Mouse (Mus musculus) forebrain, embryonic 10.5 days (tissue): ENCODE measurements around the gene Kif5a. TPM values are rescaled to one million over a fixed set of nuclear protein-coding genes. Genes with fewer than 3 reads are reported as not detected.
A peak's percentile ranks its signal among the peaks of the same experiment; 100 is the strongest.

Experiments used
- DNase-seq: peaks from one replicate; pipeline ENCODE4 v3.0.0-alpha.2; 2017; ENCODE audit warnings: low spot score; ENCODE audit errors: extremely low spot score
- H3K27ac ChIP-seq: fragments of 300-500 bp; sonication (generic); 2 replicates; pipeline ENCODE4 v1.5.1; 2016; ENCODE audit warnings: mild to moderate bottlenecking
- H3K27me3 ChIP-seq: fragments of 300-500 bp; sonication (generic); 2 replicates; pipeline ENCODE4 v1.6.1; 2016; ENCODE audit warnings: mild to moderate bottlenecking; ENCODE audit not compliant: poor library complexity, severe bottlenecking
- H3K36me3 ChIP-seq: fragments of 300-500 bp; sonication (generic); replicated peaks from 2 replicates; pipeline ENCODE4 v1.6.1; 2016; ENCODE audit warnings: mild to moderate bottlenecking, moderate library complexity
- H3K4me1 ChIP-seq: fragments of 300-500 bp; sonication (generic); 2 replicates; pipeline ENCODE4 v1.6.1; 2016
- H3K4me3 ChIP-seq: fragments of 300-500 bp; sonication (generic); 2 replicates; pipeline ENCODE4 v1.5.1; 2016; ENCODE audit warnings: mild to moderate bottlenecking, moderate library complexity
- H3K9me3 ChIP-seq: fragments of 300-500 bp; sonication (generic); 2 replicates; pipeline ENCODE4 v1.6.1; 2016; ENCODE audit warnings: mild to moderate bottlenecking, moderate library complexity
- WGBS: fragments of 180-500 bp; shearing (Covaris S2); methylation state at CpG from one replicate; pipeline ENCODE4 v1.1.7; 2016; 5-methylcytosine and 5-hydroxymethylcytosine counted together
- polyA plus RNA-seq: library from polyadenylated mRNA; unstranded; fragments of >200 nt; fragmentation: Nextera tagmentation; extraction: Ambion mirVana; gene quantifications from 2 replicates; pipeline ENCODE4 v1.2.1, GENCODE M21; 2016

Kif5a gene
- polyA plus RNA-seq, 1 experiment from 2014 or later = 7.9 TPM

- no peak for DNase-seq
- under 1% methylated on average over 34 of the region's 34 CpGs for WGBS
- Histone ChIP-seq H3K4me1 (peaks cover 66% of the 10 kb centered on the region), H3K4me3 (peak within 1 kb of the TSS; percentile 43), H3K27me3 (peaks cover 96% of the 10 kb centered on the region), H3K9me3 (no peaks in the 10 kb centered on the region), H3K27ac (no peak within 1 kb of the TSS), H3K36me3 (peaks cover 20% of the 10 kb centered on the region)
Measured at GRCm38 (mm10) chr10:127179871-127180694, 83.1 kb downstream of the Kif5a start, which contains the start of gene Slc26a10. Slc26a10 (minus strand) TSS chr10:127180645.

DNA sequence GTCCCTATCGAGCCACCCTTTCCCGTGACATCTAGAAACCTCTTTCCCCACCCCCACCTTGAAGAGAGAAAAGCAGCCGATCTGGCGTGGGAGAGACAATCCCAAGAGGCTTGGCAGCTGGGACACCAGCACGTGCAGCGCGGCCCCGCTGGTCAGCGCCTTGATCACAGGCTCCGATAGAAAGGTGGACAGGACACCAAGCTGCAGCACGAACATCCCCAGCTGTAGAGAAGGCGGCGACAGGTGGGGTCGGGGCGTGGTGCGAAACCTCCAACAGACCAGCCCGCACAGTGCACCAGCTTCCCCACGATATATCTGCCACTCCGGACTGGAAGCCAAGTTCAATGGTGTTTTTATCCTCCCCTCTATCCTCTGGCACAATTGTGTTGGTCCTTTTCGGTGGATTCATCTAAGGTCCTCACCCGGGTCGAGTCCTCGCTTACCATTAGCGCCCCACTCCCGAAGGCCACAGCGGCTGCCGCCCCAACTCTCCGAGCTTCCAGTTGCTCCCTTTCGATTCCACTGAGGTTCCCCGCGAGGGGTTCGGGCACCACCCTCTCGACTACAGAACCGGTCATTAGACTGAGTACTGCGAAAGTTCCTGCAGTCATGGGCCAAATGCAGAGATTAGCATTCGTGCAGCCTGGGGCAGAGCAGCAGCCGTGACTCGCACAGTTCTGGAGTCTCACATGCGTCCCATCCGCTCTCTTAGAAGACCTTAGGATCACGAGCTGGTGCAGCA lies 84.7 kb downstream of the Kif5a start:
- no peak for DNase-seq

DNA sequence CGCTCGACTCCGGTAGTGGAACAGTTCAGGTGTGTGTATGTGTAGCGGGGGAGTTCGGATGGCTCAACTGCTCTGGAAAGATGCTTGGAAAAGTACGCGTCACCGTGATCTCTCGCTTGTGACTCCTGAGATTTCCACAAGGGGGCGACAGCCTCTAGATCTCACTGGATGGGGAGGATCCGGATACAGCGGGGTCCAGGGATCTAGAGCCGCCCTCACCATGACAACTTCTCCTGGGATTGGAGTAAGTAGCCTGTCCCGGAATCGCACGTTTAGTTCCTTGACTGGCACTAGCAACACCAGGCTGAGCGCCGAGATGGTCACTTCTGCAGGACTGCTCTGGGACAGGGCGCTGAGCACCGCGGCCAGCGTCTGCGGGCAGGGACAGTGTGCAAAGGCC lies 85.4 kb downstream of the Kif5a start:
- WGBS = under 1% methylated on average over 23 of the region's 23 CpGs
- no peak overlapping the region for H3K27ac ChIP-seq
- H3K4me1 ChIP-seq = peaks cover 45% of the 10 kb centered on the region
- DNase-seq = peak; percentile 88
- no peaks in the 10 kb centered on the region for H3K9me3 ChIP-seq
- peaks cover 3% of the 10 kb centered on the region for H3K36me3 ChIP-seq
- peaks cover 90% of the 10 kb centered on the region for H3K27me3 ChIP-seq
- H3K4me3 ChIP-seq = peak overlapping the region; percentile 48

More for the DNA sequence above, 84.7 kb downstream of the Kif5a start:
- Histone ChIP-seq H3K27ac (0 out of 2 replicates have a peak overlapping the region, but pooled peaks have one; percentile 11), H3K4me1 (peaks cover 50% of the 10 kb centered on the region), H3K9me3 (no peaks in the 10 kb centered on the region), H3K27me3 (peaks cover 92% of the 10 kb centered on the region), H3K36me3 (peaks cover 11% of the 10 kb centered on the region), H3K4me3 (peak overlapping the region; percentile 48)
- 3% methylated on average over 41 of the region's 41 CpGs for WGBS

- Histone ChIP-seq H3K4me3 (peak overlapping the region; percentile 48), H3K36me3 (no peaks in the 10 kb centered on the region), H3K27me3 (peaks cover 86% of the 10 kb centered on the region), H3K27ac (no peak overlapping the region), H3K4me1 (peaks cover 45% of the 10 kb centered on the region), H3K9me3 (no peaks in the 10 kb centered on the region)
- no peak for DNase-seq
- 25% methylated on average over 9 of the region's 9 CpGs for WGBS
Measured at GRCm38 (mm10) chr10:127177235-127177634, 85.9 kb downstream of the Kif5a start.

- Histone ChIP-seq H3K27ac (no peak overlapping the region), H3K4me3 (peak overlapping the region; percentile 35), H3K4me1 (peaks cover 45% of the 10 kb centered on the region), H3K27me3 (peaks cover 86% of the 10 kb centered on the region), H3K36me3 (no peaks in the 10 kb centered on the region), H3K9me3 (no peaks in the 10 kb centered on the region)
- DNase-seq = no peak
- WGBS = 6% methylated on average over 7 of the region's 7 CpGs
Measured at GRCm38 (mm10) chr10:127176756-127177155, 86.4 kb downstream of the Kif5a start.

DNA sequence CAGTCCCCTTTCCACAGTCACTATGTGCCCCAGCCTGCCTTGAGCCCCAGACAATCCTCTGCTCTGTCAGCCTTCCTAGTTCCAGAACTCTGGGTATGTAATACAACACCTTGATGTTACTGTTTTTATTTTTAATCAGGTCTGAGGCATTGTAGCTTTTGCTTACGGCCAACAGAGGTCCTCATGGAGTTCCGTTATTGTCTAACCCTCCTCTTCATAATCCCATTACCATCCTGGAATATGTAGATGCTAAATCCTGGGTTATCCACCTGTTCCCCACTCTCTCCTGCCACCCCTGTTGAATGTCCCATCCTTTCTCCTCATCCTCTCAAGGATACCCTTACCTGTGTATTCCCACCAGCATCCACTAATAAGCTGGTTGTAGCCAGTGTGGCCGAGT lies 86.9 kb downstream of the Kif5a start:
- peaks cover 48% of the 10 kb centered on the region for H3K4me1 ChIP-seq
- H3K9me3 ChIP-seq = no peaks in the 10 kb centered on the region
- H3K27ac ChIP-seq = no peak overlapping the region
- no peak for DNase-seq
- peaks cover 86% of the 10 kb centered on the region for H3K27me3 ChIP-seq
- H3K4me3 ChIP-seq = peak overlapping the region; percentile 35
- H3K36me3 ChIP-seq = no peaks in the 10 kb centered on the region
- WGBS = 39% methylated on average over 3 of the region's 3 CpGs

Other genes starting within 250 kb of the Kif5a start
- gene Tsfm, start 232.5 kb downstream of the Kif5a start, polyA plus RNA-seq = 110 and 117 TPM in 2 replicates
- gene Mettl1, start 221.9 kb downstream of the Kif5a start, polyA plus RNA-seq = 62.1 and 65.2 TPM in 2 replicates
- gene Eef1akmt3, start 221.8 kb downstream of the Kif5a start, polyA plus RNA-seq = 0.18 and 0.21 TPM in 2 replicates
- gene Cyp27b1, start 215.1 kb downstream of the Kif5a start, polyA plus RNA-seq = 0.11 and 0.16 TPM in 2 replicates
- 1.1 and 1.2 TPM in 2 replicates for gene March9, start 203.2 kb downstream of the Kif5a start, polyA plus RNA-seq
- 3,005 and 3,066 TPM in 2 replicates for gene Cdk4, start 199.8 kb downstream of the Kif5a start, polyA plus RNA-seq
- gene Tspan31, start 193.1 kb downstream of the Kif5a start, polyA plus RNA-seq = 188 and 190 TPM in 2 replicates
- 0.10 and 0.23 TPM in 2 replicates for gene Agap2, start 188.1 kb downstream of the Kif5a start, polyA plus RNA-seq
- gene Os9, start 142.2 kb downstream of the Kif5a start, polyA plus RNA-seq = 54.2 and 57.6 TPM in 2 replicates
- gene B4galnt1, start 98.1 kb downstream of the Kif5a start, polyA plus RNA-seq = 4.0 and 5.0 TPM in 2 replicates
- gene Slc26a10, start 82.7 kb downstream of the Kif5a start, polyA plus RNA-seq = 1.9 and 2.0 TPM in 2 replicates
- 23.7 and 25.7 TPM in 2 replicates for gene Arhgef25, start 73.3 kb downstream of the Kif5a start, polyA plus RNA-seq
- 106 and 108 TPM in 2 replicates for gene Dtx3, start 67.6 kb downstream of the Kif5a start, polyA plus RNA-seq
- 21.3 and 21.4 TPM in 2 replicates for gene Pip4k2c, start 51.8 kb downstream of the Kif5a start, polyA plus RNA-seq
- gene Dctn2, start 3.0 kb upstream of the Kif5a start, polyA plus RNA-seq = 192 and 206 TPM in 2 replicates
- gene Mbd6, start 25.7 kb upstream of the Kif5a start, polyA plus RNA-seq = 9.1 and 11.4 TPM in 2 replicates
- gene Mars, start 48.4 kb upstream of the Kif5a start, polyA plus RNA-seq = 191 and 202 TPM in 2 replicates
- 1.5 and 1.7 TPM in 2 replicates for gene Arhgap9, start 58.6 kb upstream of the Kif5a start, polyA plus RNA-seq
- gene Gli1, start 78.6 kb upstream of the Kif5a start, polyA plus RNA-seq = 7.0 and 7.9 TPM in 2 replicates
- gene Inhbe, start 91.1 kb upstream of the Kif5a start, polyA plus RNA-seq = 0.04 TPM in 1 of 2 replicates, not detected in the other
- not detected in 2 replicates for gene Inhbc, start 107.1 kb upstream of the Kif5a start, polyA plus RNA-seq
- gene R3hdm2, start 117.0 kb upstream of the Kif5a start, polyA plus RNA-seq = 27.2 and 27.8 TPM in 2 replicates
- gene Stac3, start 238.3 kb upstream of the Kif5a start, polyA plus RNA-seq = 0.30 and 0.41 TPM in 2 replicates